Mouse (Mus musculus) ES-E14 (cell line): ENCODE data around the gene Sat2. TPM values are rescaled to one million over a fixed set of nuclear protein-coding genes. Genes with fewer than 3 reads are reported as not detected.

Experiments used
- DNase-seq: peaks from one replicate; pipeline ENCODE4 v3.0.0-alpha.2; 2013; ENCODE audit warnings: low read depth, low spot score
- H3K27ac ChIP-seq: 2 replicates; pipeline ENCODE4 v1.5.1; 2012; ENCODE audit warnings: low read depth, mild to moderate bottlenecking, low read length, moderate library complexity, mixed read lengths; ENCODE audit not compliant: poor library complexity, insufficient read depth, severe bottlenecking
- H3K36me3 ChIP-seq: 2 replicates; pipeline ENCODE4 v1.6.1; 2012; ENCODE audit warnings: mild to moderate bottlenecking, low read length, moderate library complexity, mixed read lengths; ENCODE audit not compliant: control insufficient read depth, poor library complexity, insufficient read depth, severe bottlenecking
- H3K4me1 ChIP-seq, 2 experiments: fragments of 150-350 bp in 1 of 2; sonication (generic) in 1 of 2; 2 replicates each; pipeline ENCODE4 v1.6.1; 2012; ENCODE audit warnings: low read length in 2 of 2, mild to moderate bottlenecking in 1 of 2, mixed read lengths in 1 of 2; ENCODE audit not compliant: control insufficient read depth in 2 of 2, insufficient read depth in 2 of 2, poor library complexity in 1 of 2
- H3K4me3 ChIP-seq, 2 experiments: fragments of 150-350 bp in 1 of 2; sonication (generic) in 1 of 2; 2 replicates each; pipeline ENCODE4 v1.5.1; 2012; ENCODE audit warnings: low read length in 2 of 2, low read depth in 1 of 2, mild to moderate bottlenecking in 1 of 2, mixed read lengths in 1 of 2; ENCODE audit not compliant: insufficient read depth in 1 of 2, poor library complexity in 1 of 2, severe bottlenecking in 1 of 2
- H3K9ac ChIP-seq: 2 replicates; pipeline ENCODE4 v1.6.1; 2012; ENCODE audit warnings: low read depth, mild to moderate bottlenecking, low read length, mixed read lengths; ENCODE audit not compliant: poor library complexity, insufficient read depth, severe bottlenecking
- H3K9me3 ChIP-seq: fragments of 150-350 bp; sonication (generic); 2 replicates; pipeline ENCODE4 v1.6.1; 2012; ENCODE audit warnings: low read depth, mild to moderate bottlenecking, low read length; ENCODE audit not compliant: control insufficient read depth, insufficient read depth
- CHD2 ChIP-seq: IDR thresholded peaks from 2 replicates; pipeline ENCODE4 v1.6.1; 2014; ENCODE audit warnings: mild to moderate bottlenecking, low read depth, low read length, inconsistent platforms
- HCFC1 ChIP-seq: IDR thresholded peaks from 2 replicates; pipeline ENCODE4 v1.6.1; 2012; ENCODE audit warnings: low read length, inconsistent platforms, borderline replicate concordance; ENCODE audit not compliant: insufficient read depth
- MAFK ChIP-seq: IDR thresholded peaks from 2 replicates; pipeline ENCODE4 v1.6.1; 2014; ENCODE audit warnings: mild to moderate bottlenecking, low read depth, low read length, inconsistent platforms; ENCODE audit not compliant: insufficient read depth
- ZC3H11A ChIP-seq: IDR thresholded peaks from 2 replicates; pipeline ENCODE4 v1.6.1; 2012; ENCODE audit warnings: low read depth, mild to moderate bottlenecking, inconsistent platforms, low read length, borderline replicate concordance
- ZNF384 ChIP-seq: IDR thresholded peaks from 2 replicates; pipeline ENCODE4 v1.6.1; 2012; ENCODE audit warnings: low read depth, low read length, inconsistent platforms
- in situ Hi-C, 2 experiments: fragments of 600-800 bp; cut with MboI; formaldehyde crosslinking; loops; one replicate each; pipeline ENCODE4 v1.15.1; 2025; ENCODE audit warnings: low sequenced_read_pairs in 2 of 2, inconsistent platforms in 1 of 2; ENCODE audit not compliant: unreplicated experiment in 2 of 2
- total RNA-seq: library from RNA; depleted of rRNA; stranded (reverse); fragments of 300-350 nt; gene quantifications from 2 replicates; pipeline ENCODE4 v1.2.3, GENCODE M21; 2012

Gene Sat2
- total RNA-seq, 1 experiment: 3.6 TPM

DNA sequence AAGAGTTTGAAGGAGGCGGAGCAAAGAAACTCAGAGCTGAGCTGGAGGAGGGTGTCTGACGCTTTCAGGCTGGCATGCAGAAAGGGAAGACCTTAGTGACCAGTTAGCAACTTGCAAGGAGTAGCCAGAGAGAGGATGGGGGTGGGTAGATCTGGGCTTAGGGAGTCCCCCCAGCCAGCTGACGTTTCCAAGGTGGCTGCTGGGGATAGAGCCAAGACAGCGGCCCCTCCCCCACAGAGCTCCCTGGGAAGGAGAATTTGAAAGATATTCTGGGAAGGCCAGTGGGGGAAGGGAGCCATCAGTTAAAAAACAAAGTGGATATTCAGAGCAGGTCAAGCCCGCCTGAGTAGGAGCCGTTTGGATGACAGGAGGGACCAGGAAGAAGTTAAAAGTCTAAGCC is 21.7 kb upstream of the Sat2 start:
- no peak for TF ChIP-seq ZC3H11A
- no peak for TF ChIP-seq CHD2
- no peak for TF ChIP-seq ZNF384
- TF ChIP-seq MAFK: no peak
- no peak for TF ChIP-seq HCFC1
- peak overlapping the region; percentile 49; the same call in 1 of the 2 replicates for H3K9ac ChIP-seq
- peaks cover 22 to 24% of the 10 kb centered on the region in 2 experiments for H3K4me1 ChIP-seq
- peak overlapping the region; percentile 45 for H3K27ac ChIP-seq
- in situ Hi-C loops: no loop called here
- no peaks in the 10 kb centered on the region for H3K36me3 ChIP-seq
- H3K4me3 ChIP-seq: no peak overlapping the region
- no peaks in the 10 kb centered on the region for H3K9me3 ChIP-seq
- DNase-seq: no peak

DNA sequence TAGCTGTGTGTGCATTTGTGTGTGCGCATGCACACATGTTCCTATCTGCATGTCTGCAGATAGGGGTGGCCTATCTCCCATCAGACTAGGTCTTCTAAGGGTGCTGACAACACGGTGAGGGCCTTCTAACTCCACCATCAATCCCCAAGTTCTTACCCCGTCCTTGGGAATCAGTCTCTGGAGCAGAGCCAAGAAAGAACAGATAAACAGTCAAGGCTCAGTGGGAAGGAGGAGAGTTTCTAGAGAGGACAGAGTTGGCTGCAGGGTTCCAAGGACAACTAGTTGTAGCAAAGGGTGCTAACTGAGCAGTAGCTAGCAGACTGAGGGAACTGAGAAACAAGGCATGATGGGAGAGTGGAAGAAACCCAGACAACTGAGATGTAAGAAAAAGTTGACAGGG is 20.1 kb upstream of the Sat2 start:
- Histone ChIP-seq H3K27ac (no peak overlapping the region), H3K4me3 (no peak overlapping the region), H3K9me3 (no peaks in the 10 kb centered on the region), H3K9ac (no peak overlapping the region), H3K4me1 (peaks cover 22 to 26% of the 10 kb centered on the region in 2 experiments), H3K36me3 (no peaks in the 10 kb centered on the region)
- TF ChIP-seq MAFK (no peak), ZNF384 (no peak)
- no peak for DNase-seq
- in situ Hi-C loops: no loop called here

GRCm38 (mm10) chr11:69603516-69603915 is 18.3 kb upstream of the Sat2 start:
- no peak for TF ChIP-seq MAFK
- no peak for TF ChIP-seq CHD2
- TF ChIP-seq HCFC1: no peak
- TF ChIP-seq ZC3H11A: no peak
- no peak for TF ChIP-seq ZNF384
- in situ Hi-C loops: no loop called here
- no peak overlapping the region for H3K4me3 ChIP-seq

GRCm38 (mm10) chr11:69604347-69604746 is 17.5 kb upstream of the Sat2 start:
- Histone ChIP-seq H3K27ac (no peak overlapping the region), H3K4me3 (peak overlapping the region; percentile 69 to 91; a peak in 2 of 4 replicates), H3K4me1 (peaks cover 17 to 26% of the 10 kb centered on the region in 2 experiments; a peak in 3 of 4 replicates)

More at GRCm38 (mm10) chr11:69603516-69603915, 18.3 kb upstream of the Sat2 start:
- no peaks in the 10 kb centered on the region for H3K9me3 ChIP-seq
- no peak for DNase-seq
- peaks cover 22 to 26% of the 10 kb centered on the region in 2 experiments for H3K4me1 ChIP-seq
- H3K9ac ChIP-seq: no peak overlapping the region
- no peak overlapping the region for H3K27ac ChIP-seq
- H3K36me3 ChIP-seq: no peaks in the 10 kb centered on the region

More at GRCm38 (mm10) chr11:69604347-69604746, 17.5 kb upstream of the Sat2 start:
- no peak for DNase-seq
- no peaks in the 10 kb centered on the region for H3K36me3 ChIP-seq
- TF ChIP-seq HCFC1 (no peak), CHD2 (no peak), MAFK (no peak), ZNF384 (no peak), ZC3H11A (no peak)
- in situ Hi-C loops: no loop called here
- no peaks in the 10 kb centered on the region for H3K9me3 ChIP-seq
- no peak overlapping the region for H3K9ac ChIP-seq
